Mouse (Mus musculus): ENCODE measurements around the gene Islr2. TPM values are rescaled to one million over a fixed set of nuclear protein-coding genes. Genes with fewer than 3 reads are reported as not detected.
A peak's percentile ranks its signal among the peaks of the same experiment; 100 is the strongest.

Gene Islr2
- polyA plus RNA-seq, 1 experiment from 2014 or later: 0.51 TPM

DNA sequence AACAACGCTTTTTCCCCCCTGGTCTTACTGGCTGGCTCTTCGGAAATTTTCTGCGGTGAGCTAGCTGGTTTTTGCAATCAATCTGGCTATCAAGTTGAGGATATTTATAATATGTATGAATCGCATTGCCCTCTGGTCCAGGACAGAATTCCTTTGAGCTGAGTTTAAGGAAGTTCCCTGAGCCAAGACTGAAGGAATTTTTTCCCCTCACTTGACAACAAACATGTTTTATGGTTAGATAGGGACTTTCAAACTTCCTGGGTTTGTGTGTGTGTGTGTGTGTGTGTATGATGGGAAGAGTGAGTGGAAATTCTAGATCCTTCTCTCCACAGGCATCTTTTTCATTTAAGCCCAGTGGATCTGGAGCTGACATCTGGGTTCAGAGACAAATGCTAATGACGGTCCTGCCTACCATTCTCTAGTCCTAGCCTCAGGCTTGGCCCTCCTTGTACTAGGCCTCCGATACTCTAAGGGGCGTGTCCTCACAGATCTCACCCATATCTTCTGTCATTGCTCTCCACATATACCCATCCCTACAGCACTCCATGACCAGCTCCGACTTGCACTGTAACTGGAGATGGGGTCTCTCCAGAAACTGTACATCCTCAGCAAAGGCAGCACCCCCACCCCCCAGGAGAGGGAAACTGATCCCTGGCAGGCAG, 10.5 kb upstream of the Islr2 start:
- Histone ChIP-seq H3K9me3 (replicated peaks) (no peaks in the 10 kb centered on the region), H3K36me3 (peaks cover 9% of the 10 kb centered on the region), H3K4me2 (no peak overlapping the region), H3K9ac (no peak overlapping the region), H3K4me3 (replicated peaks) (no peak overlapping the region), H3K27me3 (no peaks in the 10 kb centered on the region), H3K4me1 (peaks cover 40% of the 10 kb centered on the region), H3K27ac (peak overlapping the region; percentile 87)
- ATAC-seq (replicated peaks; ENCODE audit: low FRiP score): peak; percentile 52; the same call in 1 of the 2 replicates
- 29% methylated on average over 8 of the region's 8 CpGs for WGBS

DNA sequence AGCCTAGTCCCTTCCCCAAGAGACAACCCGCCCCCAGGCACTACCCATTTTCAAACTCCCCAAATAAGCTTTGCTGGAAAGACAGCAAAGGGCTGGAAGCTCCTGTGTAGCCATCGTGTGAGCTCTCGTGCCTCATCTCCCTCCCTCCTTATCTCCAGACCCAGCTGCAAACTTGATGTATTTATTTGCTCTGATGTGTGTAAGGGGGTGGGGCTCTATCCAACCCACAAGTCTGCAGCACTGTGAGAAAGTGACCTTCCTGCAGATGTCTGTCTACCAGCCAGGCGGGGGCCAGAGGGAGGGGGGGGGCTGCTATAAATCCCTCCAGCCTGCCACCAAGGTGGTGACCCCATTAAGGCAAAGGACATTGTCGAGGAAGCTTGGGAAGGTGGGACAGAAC, 9.7 kb upstream of the Islr2 start:
- no peak overlapping the region for H3K9ac ChIP-seq
- H3K27ac ChIP-seq: peak overlapping the region; percentile 87

DNA sequence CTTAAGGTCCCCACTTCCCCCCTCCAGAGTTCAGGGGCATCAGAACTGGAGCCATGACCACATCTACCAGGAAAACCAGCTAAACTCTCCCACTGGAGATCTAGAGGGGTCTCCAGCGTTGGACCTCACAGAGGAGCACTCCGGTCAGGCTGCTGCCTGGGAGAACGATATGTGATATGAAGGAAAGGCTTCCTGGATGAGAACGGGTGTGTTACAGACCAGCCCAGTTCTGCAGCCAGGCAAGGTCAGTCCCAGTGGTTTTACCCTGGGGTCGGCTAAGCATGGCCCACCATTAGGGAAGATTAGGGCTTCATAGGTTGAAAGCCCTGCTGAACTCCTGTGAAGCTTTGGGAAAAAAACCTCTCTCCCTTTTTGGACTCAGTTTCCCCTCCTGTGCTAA, 9.3 kb upstream of the Islr2 start:
- 36% methylated on average over 5 of the region's 5 CpGs for WGBS
- no peaks in the 10 kb centered on the region for H3K36me3 ChIP-seq
- no peak overlapping the region for H3K4me2 ChIP-seq
- no peak overlapping the region for H3K4me3 ChIP-seq (replicated peaks)
- peak overlapping the region; percentile 87 for H3K27ac ChIP-seq
- peaks cover 40% of the 10 kb centered on the region for H3K4me1 ChIP-seq
- H3K9ac ChIP-seq: no peak overlapping the region
- no peaks in the 10 kb centered on the region for H3K9me3 ChIP-seq (replicated peaks)
- 0 out of 2 replicates have a peak, but pooled peaks cover 1% of the 10 kb centered on the region for H3K27me3 ChIP-seq
- ATAC-seq (replicated peaks; ENCODE audit: low FRiP score): no peak

More for the DNA sequence above, 9.7 kb upstream of the Islr2 start:
- Histone ChIP-seq H3K36me3 (peaks cover 3% of the 10 kb centered on the region; the same call in 1 of the 2 replicates), H3K4me2 (peak overlapping the region; percentile 25), H3K9me3 (replicated peaks) (no peaks in the 10 kb centered on the region), H3K4me1 (peaks cover 40% of the 10 kb centered on the region), H3K4me3 (replicated peaks) (no peak overlapping the region), H3K27me3 (no peaks in the 10 kb centered on the region)
- ATAC-seq (replicated peaks; ENCODE audit: low FRiP score): peak; percentile 73
- WGBS: 10% methylated on average over 5 of the region's 5 CpGs

DNA sequence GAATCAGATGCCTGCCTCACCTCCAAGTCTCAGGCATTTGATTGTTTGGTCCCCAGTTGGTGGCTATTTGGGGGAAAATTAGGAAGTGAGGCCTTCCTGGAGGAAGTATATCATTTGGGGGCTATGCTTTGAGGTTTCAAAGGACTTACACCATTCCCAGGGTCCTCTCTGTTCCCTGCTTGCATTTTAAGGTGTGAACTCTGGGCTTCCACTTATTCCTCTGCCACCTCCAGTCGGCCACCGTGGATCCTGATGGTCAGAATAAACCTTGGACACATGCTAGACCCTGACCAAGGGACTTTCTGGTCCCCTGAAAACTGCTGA, 6.1 kb upstream of the Islr2 start:
- no peak overlapping the region for H3K27ac ChIP-seq
- no peak for ATAC-seq (replicated peaks; ENCODE audit: low FRiP score)
- peaks cover 23% of the 10 kb centered on the region for H3K4me1 ChIP-seq
- H3K27me3 ChIP-seq: 0 out of 2 replicates have a peak, but pooled peaks cover 3% of the 10 kb centered on the region
- H3K36me3 ChIP-seq: no peaks in the 10 kb centered on the region
- no peaks in the 10 kb centered on the region for H3K9me3 ChIP-seq (replicated peaks)
- H3K4me2 ChIP-seq: no peak overlapping the region
- 70% methylated on average over 2 of the region's 2 CpGs for WGBS
- H3K4me3 ChIP-seq (replicated peaks): no peak overlapping the region
- no peak overlapping the region for H3K9ac ChIP-seq

DNA sequence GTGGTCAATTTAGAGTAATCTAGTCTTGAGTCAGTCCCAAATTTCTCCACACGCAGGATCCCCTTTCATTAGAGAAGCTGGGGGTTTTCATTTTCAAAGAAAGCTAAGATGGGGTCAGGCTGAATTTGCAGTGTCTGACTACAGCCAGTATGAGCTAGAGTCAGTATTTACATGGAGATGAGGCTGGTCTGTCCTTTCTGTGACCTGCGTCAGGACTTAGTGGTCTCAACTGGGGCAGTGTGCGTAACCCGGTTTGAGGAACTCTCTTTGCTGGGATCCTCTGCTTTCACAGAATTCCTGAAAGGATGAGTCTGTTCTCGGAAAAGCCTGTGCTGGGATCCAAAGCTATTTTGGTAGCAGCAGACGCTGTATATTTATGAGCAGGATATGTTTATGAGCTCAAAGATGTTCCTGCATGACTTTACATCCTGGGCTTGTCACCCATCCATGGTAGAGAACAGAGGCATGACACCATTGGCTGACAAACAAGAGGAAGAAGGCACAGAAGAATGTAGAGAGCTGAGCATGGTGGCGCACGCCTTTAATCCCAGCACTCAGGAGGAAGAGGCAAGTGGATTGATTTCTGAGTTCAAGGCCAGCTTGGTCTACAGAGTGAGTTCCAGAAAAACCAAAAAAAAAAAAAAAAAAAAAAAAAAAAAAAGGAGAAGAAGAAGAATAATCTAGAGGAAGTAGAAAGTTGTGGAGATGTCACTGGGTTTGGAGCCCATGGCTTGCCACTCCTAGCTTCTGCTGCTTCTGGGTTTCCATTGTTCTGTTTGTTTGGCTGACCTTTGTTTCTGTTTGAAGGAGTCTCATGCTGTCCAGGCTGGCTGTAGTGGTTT, 5.6 kb upstream of the Islr2 start:
- 69% methylated on average over 8 of the region's 8 CpGs for WGBS
- Histone ChIP-seq H3K9ac (no peak overlapping the region), H3K4me1 (peaks cover 17% of the 10 kb centered on the region), H3K27ac (peak overlapping the region; percentile 37; the same call in 1 of the 2 replicates), H3K4me2 (no peak overlapping the region), H3K27me3 (0 out of 2 replicates have a peak, but pooled peaks cover 6% of the 10 kb centered on the region), H3K4me3 (replicated peaks) (no peak overlapping the region), H3K9me3 (replicated peaks) (no peaks in the 10 kb centered on the region), H3K36me3 (no peaks in the 10 kb centered on the region)
- ATAC-seq (replicated peaks; ENCODE audit: low FRiP score): no peak

DNA sequence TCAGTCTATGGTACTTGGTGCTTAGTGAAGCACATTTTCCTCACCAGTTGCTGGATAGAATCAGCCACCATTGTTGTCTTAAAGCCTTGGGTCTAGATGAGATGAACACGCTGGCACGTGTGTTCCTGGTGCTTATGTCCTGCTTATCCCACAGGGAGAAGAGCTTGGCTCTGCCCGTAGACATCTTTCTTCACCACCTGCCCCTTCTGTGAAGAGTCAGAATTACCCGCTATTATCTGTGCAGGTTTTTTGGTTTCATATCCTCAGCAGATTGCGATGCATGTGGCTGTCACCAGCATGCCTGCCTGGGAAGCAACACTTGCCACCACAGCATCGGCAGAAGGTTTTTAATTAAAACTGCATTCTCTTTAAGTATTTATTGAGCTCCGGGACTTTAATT, 1.9 kb upstream of the Islr2 start:
- no peaks in the 10 kb centered on the region for H3K9me3 ChIP-seq (replicated peaks)
- H3K36me3 ChIP-seq: no peaks in the 10 kb centered on the region
- no peak overlapping the region for H3K9ac ChIP-seq
- WGBS: 91% methylated on average over 7 of the region's 7 CpGs
- H3K4me2 ChIP-seq: no peak overlapping the region
- ATAC-seq (replicated peaks; ENCODE audit: low FRiP score): no peak
- H3K27ac ChIP-seq: no peak overlapping the region
- peaks cover 37% of the 10 kb centered on the region for H3K27me3 ChIP-seq
- peaks cover 30% of the 10 kb centered on the region for H3K4me1 ChIP-seq
- H3K4me3 ChIP-seq (replicated peaks): no peak overlapping the region

DNA sequence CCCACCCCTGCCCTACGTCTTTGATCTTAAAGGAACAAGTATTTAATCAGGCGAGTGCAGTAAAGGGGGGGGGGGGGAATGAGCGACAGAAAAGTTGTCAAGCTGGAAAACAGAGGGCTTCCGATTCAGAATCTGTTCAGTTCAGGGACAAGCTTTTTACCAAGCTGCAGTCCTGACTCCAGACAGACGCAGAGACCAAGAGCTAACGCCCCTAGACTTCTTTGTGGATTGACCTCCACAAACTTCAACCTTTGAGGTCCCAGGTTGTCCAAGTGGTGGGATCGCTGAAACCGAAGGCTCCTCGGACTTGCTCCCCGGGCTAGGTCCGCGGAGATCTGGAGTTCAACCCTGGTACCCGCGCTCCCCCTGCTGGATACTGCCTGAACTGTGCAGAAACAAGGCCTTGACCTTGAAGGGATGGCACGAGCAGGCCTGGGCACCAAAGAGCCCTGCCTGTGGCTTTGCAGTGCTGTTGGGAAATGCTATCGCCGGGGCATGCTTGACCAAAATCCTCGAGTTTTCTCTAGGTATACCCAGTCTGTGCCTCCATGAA, 405 bp upstream of the Islr2 start:
- Histone ChIP-seq H3K4me1 (peaks cover 44% of the 10 kb centered on the region), H3K4me3 (replicated peaks) (peak overlapping the region; percentile 40), H3K4me2 (peak overlapping the region; percentile 64), H3K27me3 (peaks cover 52% of the 10 kb centered on the region), H3K27ac (no peak overlapping the region), H3K9ac (no peak overlapping the region), H3K36me3 (no peaks in the 10 kb centered on the region), H3K9me3 (replicated peaks) (no peaks in the 10 kb centered on the region)
- WGBS: 4% methylated on average over 18 of the region's 18 CpGs
- peak; percentile 79; the same call in 1 of the 2 replicates for ATAC-seq (replicated peaks; ENCODE audit: low FRiP score)

GRCm38 (mm10) chr9:58202676-58203453, 1.3 kb downstream of the Islr2 start:
- H3K27ac ChIP-seq: no peak overlapping the region
- H3K4me3 ChIP-seq (replicated peaks): no peak overlapping the region
- H3K9me3 ChIP-seq (replicated peaks): no peaks in the 10 kb centered on the region
- H3K27me3 ChIP-seq: peaks cover 65% of the 10 kb centered on the region
- no peak overlapping the region for H3K9ac ChIP-seq
- ATAC-seq (replicated peaks; ENCODE audit: low FRiP score): no peak
- no peaks in the 10 kb centered on the region for H3K36me3 ChIP-seq
- WGBS: 8% methylated on average over 14 of the region's 14 CpGs
- H3K4me1 ChIP-seq: peaks cover 61% of the 10 kb centered on the region
- peak overlapping the region; percentile 64; the same call in 1 of the 2 replicates for H3K4me2 ChIP-seq

DNA sequence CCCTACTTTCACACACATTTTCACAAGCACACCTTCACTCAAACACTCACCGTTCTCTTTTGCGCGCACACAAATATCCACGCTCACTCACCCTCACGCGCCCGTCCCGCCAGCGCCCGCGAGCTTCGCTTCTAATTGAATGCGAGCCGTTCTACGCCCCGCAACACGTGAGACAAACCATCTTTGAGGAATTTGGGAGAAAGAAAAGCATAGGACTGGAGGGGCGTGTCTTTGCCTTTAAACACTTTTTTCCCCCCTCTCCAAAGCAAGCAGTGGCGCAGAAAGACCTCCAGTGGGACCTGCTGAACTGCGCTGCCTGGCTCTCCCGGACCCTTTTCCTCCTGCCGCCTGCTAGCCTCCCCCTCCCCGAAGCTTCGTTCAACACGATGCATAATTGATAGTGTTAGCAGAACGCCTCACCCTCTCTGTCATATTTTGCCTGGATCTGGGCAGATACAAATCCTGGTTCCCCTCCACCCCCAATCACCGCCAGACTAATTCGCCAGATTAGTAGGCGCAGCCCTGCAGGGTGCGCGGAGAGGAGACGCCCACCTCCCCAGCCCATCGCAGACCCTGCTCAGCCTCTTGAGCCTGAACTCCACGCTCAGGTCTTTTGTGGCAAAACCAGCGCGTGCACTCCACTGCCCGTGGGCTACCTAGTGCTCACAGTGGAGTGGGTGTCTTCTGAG, 2.1 kb downstream of the Islr2 start:
- H3K9me3 ChIP-seq (replicated peaks): no peaks in the 10 kb centered on the region
- peaks cover 74% of the 10 kb centered on the region for H3K27me3 ChIP-seq
- no peak for ATAC-seq (replicated peaks; ENCODE audit: low FRiP score)
- WGBS: under 1% methylated on average over 37 of the region's 37 CpGs
- peak overlapping the region; percentile 23 for H3K4me3 ChIP-seq (replicated peaks)
- no peak overlapping the region for H3K9ac ChIP-seq
- H3K4me2 ChIP-seq: peak overlapping the region; percentile 40
- H3K4me1 ChIP-seq: peaks cover 70% of the 10 kb centered on the region
- no peaks in the 10 kb centered on the region for H3K36me3 ChIP-seq
- no peak overlapping the region for H3K27ac ChIP-seq

- H3K27me3 ChIP-seq: peaks cover 81% of the 10 kb centered on the region
- H3K27ac ChIP-seq: no peak overlapping the region
- 1% methylated on average over 24 of the region's 24 CpGs for WGBS
- ATAC-seq (replicated peaks; ENCODE audit: low FRiP score): no peak
- peaks cover 77% of the 10 kb centered on the region for H3K4me1 ChIP-seq
- peak overlapping the region; percentile 40 for H3K4me2 ChIP-seq
- no peak overlapping the region for H3K9ac ChIP-seq
- no peaks in the 10 kb centered on the region for H3K9me3 ChIP-seq (replicated peaks)
- no peaks in the 10 kb centered on the region for H3K36me3 ChIP-seq
- peak overlapping the region; percentile 23; the same call in 1 of the 2 replicates for H3K4me3 ChIP-seq (replicated peaks)
Measured at GRCm38 (mm10) chr9:58201091-58201842, 2.9 kb downstream of the Islr2 start.
